Mouse (Mus musculus) liver, adult 10 weeks (tissue): ENCODE measurements around the gene Braf. TPM values are rescaled to one million over a fixed set of nuclear protein-coding genes. Genes with fewer than 3 reads are reported as not detected.

Source experiments
- polyA plus RNA-seq: library from polyadenylated mRNA; stranded (reverse); fragments of 350-450 nt; fragmentation: Illumina TruSeq; extraction: RNeasy Lipid Tissue Mini Kit (QIAGEN cat#74804); gene quantifications from one replicate; pipeline ENCODE4 v1.2.3, GENCODE M21; 2014; ENCODE audit warnings: low read depth, low replicate concordance

The Braf gene
- 12.0 TPM for polyA plus RNA-seq

DNA sequence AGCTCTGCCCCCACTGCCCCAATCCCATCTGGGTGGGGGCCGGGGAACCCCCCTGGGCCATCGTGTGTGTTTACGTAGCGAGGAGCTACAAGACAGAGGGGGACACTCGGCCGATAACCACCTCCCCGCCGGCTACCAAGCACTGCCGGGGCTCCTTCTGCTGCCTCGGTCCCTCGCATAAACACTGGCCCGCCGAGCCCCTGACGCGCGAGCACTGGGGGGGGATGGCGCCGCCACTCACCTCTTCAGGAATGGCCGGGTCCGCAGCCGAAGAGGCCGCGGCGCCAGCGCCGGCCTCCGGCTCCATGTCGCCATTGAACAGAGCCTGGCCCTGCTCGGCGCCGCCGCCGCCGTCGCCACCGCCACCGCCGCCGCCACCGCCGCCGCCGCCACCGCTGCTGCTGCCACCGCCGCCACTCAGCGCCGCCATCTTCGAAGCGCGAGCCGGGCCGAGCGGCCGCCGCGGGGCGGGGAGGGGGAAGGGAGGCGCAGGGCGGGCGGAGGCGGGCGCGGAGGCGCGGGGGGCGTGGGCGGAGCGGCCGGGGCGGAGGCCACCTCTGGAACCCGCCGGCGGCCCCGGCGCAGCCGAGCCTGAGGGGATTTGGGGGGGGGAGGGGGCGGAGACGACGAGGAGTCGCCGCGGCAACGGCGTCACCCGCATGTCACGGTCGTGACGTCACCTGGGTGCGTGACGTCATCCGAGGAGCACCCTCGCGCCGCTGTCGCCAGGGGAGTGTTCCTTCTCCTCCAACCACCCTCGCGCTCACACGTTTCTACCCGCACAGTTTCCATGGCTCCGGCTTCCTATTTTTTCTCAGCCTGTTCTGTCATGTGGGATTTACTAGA is at the start of gene Braf:
Gene Braf, minus strand, starts transcription at position 598 of the 846 bp plus-strand sequence.

GRCm38 (mm10) chr6:39592401-39593214 is 132.7 kb downstream of the Braf start, which contains the start of gene Ndufb2:
Gene Ndufb2 (plus strand): TSS chr6:39592574.

DNA sequence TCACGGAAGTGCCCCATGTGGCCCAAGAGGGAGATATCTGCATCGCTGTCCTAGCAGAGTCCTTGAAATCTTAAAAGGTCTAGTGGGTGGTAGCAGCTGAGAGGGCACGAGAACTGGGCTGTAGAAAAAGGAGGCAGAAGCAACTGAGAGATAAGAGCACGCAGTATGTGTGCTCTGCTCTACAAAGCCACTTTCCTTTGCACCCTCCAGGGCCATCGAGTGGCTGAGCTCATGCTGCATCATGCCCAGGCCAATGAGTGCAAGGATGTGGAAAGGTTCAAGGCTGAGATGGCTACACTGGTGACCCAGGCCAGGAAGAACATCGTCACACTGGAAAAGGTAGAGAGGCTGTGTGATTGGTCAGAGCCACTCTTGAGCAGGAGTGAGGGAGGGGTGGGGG is 139.7 kb downstream of the Braf start, which contains the start of gene Gm42420:
Gene Gm42420, plus strand, starts transcription at position 237 of the 400 bp plus-strand sequence.

GRCm38 (mm10) chr6:39573791-39574554 is 151.3 kb downstream of the Braf start, which contains the start of gene Adck2:
Gene Adck2 (plus strand): TSS chr6:39573873.

GRCm38 (mm10) chr6:39557723-39558261 is 167.5 kb downstream of the Braf start, which contains the start of gene Dennd2a:
Gene Dennd2a (minus strand): TSS chr6:39557867.

Other genes starting within 250 kb of the Braf start
- gene Dennd2a, start 167.6 kb downstream of the Braf start, polyA plus RNA-seq, result 0.64 TPM
- 5.3 TPM for gene Adck2, start 151.6 kb downstream of the Braf start, polyA plus RNA-seq
- gene Gm42420, start 139.7 kb downstream of the Braf start, polyA plus RNA-seq, result not detected
- gene Ndufb2, start 132.9 kb downstream of the Braf start, polyA plus RNA-seq, result 91.9 TPM
- 121 TPM for gene Mrps33, start 85.5 kb upstream of the Braf start, polyA plus RNA-seq
- gene Tmem178b, start 147.8 kb upstream of the Braf start, polyA plus RNA-seq, result not detected